Mouse (Mus musculus) olfactory bulb, adult 2 months (tissue): ENCODE results near the gene Stn1. TPM values are rescaled to one million over a fixed set of nuclear protein-coding genes. Genes with fewer than 3 reads are reported as not detected.
A peak's percentile ranks its signal among the peaks of the same experiment; 100 is the strongest.

Source experiments
- H3K27ac ChIP-seq: fragments of 200-500 bp; 2 replicates; pipeline ENCODE4 v1.5.1; 2012; ENCODE audit warnings: low read depth, low read length; ENCODE audit not compliant: insufficient read depth
- H3K4me1 ChIP-seq: fragments of 200-500 bp; 2 replicates; pipeline ENCODE4 v1.6.1; 2012; ENCODE audit warnings: low read length; ENCODE audit not compliant: control insufficient read depth, insufficient read depth
- H3K4me3 ChIP-seq: fragments of 200-500 bp; 2 replicates; pipeline ENCODE4 v1.5.1; 2012; ENCODE audit warnings: mild to moderate bottlenecking, low read depth, low read length, moderate library complexity; ENCODE audit not compliant: insufficient read depth
- CTCF ChIP-seq: fragments of 200-500 bp; IDR thresholded peaks from 2 replicates; pipeline ENCODE4 v1.5.1; 2012; ENCODE audit warnings: low read depth, mild to moderate bottlenecking, low read length, moderate library complexity; ENCODE audit not compliant: insufficient read depth
- POLR2A ChIP-seq: fragments of 200-500 bp; IDR thresholded peaks from 2 replicates; pipeline ENCODE4 v1.6.1; 2012; ENCODE audit warnings: mild to moderate bottlenecking, low read depth, low read length, moderate library complexity; ENCODE audit not compliant: insufficient read depth
- WGBS: fragments of 180-500 bp; shearing (Covaris S2); methylation state at CpG from one replicate; pipeline ENCODE4 v1.1.7; 2018; 5-methylcytosine and 5-hydroxymethylcytosine counted together
- polyA plus RNA-seq: library from polyadenylated mRNA; stranded (reverse); fragments of >200 nt; gene quantifications from 2 replicates; pipeline ENCODE4 v1.2.4, GENCODE M21; 2012; ENCODE audit warnings: low replicate concordance; ENCODE audit not compliant: missing spikeins, insufficient read depth, insufficient read length

Stn1 gene
- polyA plus RNA-seq, 1 experiment: not detected

- H3K4me3 ChIP-seq: no peak overlapping the region
- WGBS: 90% methylated on average over 5 of the region's 5 CpGs
- no peak for TF ChIP-seq CTCF
- no peak for TF ChIP-seq POLR2A
- H3K27ac ChIP-seq: no peak overlapping the region
- peaks cover 7% of the 10 kb centered on the region for H3K4me1 ChIP-seq
Observed at GRCm38 (mm10) chr19:47531309-47531708, 6.0 kb downstream of the Stn1 start.

DNA sequence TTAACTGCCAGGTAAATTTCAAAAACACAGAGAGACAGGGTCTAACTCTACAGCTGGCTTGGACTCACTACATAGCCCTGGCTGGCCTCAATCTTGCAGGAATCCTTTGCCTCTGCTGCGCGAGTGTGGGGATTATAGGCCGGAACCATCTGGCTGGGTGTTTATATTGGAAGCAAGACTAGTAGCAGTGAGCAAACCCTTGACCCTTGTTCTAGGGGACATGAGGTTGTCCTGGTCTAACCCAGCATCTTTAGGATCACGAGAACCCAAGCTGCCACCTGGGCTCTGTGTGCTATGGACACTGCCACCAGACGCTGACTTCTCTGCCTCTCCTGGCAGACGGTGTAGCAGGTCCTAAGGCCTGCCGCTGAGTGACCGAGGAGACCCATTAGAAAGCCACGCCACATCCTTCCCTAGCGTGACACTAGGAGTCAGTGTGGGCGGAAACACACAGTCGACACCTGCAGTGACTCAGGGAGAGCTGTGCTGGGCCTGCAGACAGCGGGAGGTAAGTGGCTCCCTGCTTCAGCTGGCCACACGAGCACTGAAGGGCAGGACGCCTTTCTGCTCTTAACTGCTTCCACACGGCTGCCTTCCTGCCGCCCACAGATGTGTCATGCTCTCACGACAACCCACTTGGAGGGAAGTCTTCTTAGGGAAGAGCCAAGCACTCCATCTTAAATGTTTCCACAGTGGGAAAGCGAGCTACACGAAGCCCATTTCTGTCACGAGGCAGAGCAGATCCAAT lies 10.9 kb downstream of the Stn1 start:
- WGBS: 44% methylated on average over 21 of the region's 21 CpGs
- Histone ChIP-seq H3K27ac (peak overlapping the region; percentile 61), H3K4me1 (peaks cover 9% of the 10 kb centered on the region), H3K4me3 (no peak overlapping the region)
- TF ChIP-seq POLR2A: no peak
- no peak for TF ChIP-seq CTCF

GRCm38 (mm10) chr19:47524905-47525304 lies 12.4 kb downstream of the Stn1 start:
- Histone ChIP-seq H3K4me3 (no peak overlapping the region), H3K27ac (no peak overlapping the region), H3K4me1 (peaks cover 9% of the 10 kb centered on the region)
- WGBS: 96% methylated on average over 8 of the region's 8 CpGs
- TF ChIP-seq POLR2A: no peak
- no peak for TF ChIP-seq CTCF

GRCm38 (mm10) chr19:47521403-47521802 lies 15.9 kb downstream of the Stn1 start:
- 70% methylated on average over 5 of the region's 5 CpGs for whole genome bisulfite sequencing
- TF ChIP-seq CTCF (no peak), POLR2A (no peak)
- H3K4me1 ChIP-seq: peaks cover 7% of the 10 kb centered on the region
- H3K4me3 ChIP-seq: no peak overlapping the region
- no peak overlapping the region for H3K27ac ChIP-seq

- Histone ChIP-seq H3K4me3 (no peak overlapping the region), H3K4me1 (peaks cover 4% of the 10 kb centered on the region; the same call in 1 of the 2 replicates), H3K27ac (no peak overlapping the region)
- TF ChIP-seq CTCF (no peak), POLR2A (no peak)
- 93% methylated on average over 8 of the region's 8 CpGs for WGBS
Observed at GRCm38 (mm10) chr19:47519163-47519893, 18.0 kb downstream of the Stn1 start.

GRCm38 (mm10) chr19:47518475-47519162 lies 18.7 kb downstream of the Stn1 start:
- TF ChIP-seq POLR2A (no peak), CTCF (no peak)
- Histone ChIP-seq H3K4me1 (peaks cover 4% of the 10 kb centered on the region; the same call in 1 of the 2 replicates), H3K27ac (no peak overlapping the region), H3K4me3 (no peak overlapping the region)
- WGBS: 91% methylated on average over 24 of the region's 24 CpGs

DNA sequence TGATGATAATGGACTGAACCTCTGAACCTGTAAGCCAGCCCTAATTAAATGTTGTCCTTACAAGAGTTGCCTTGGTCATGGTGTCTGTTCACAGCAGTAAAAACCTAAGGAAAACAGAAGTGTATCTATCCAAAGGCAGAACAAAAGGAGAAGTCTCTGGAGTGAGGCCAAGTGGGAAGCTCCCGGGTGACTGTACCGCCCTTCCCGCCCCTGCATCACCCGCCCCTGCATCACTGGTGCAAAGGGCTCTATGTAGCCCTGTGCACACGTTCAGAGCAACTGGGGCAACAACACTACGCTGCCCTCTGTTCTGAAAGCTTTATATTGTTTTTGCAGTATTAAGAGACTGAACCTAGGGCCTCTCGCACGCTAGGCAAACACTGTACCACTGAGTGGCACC lies 19.7 kb downstream of the Stn1 start:
- TF ChIP-seq POLR2A: no peak
- TF ChIP-seq CTCF: no peak
- WGBS: 30% methylated on average over 8 of the region's 8 CpGs
- H3K27ac ChIP-seq: no peak overlapping the region
- no peak overlapping the region for H3K4me3 ChIP-seq
- H3K4me1 ChIP-seq: peaks cover 4% of the 10 kb centered on the region; the same call in 1 of the 2 replicates

- Histone ChIP-seq H3K4me1 (peaks cover 4% of the 10 kb centered on the region; the same call in 1 of the 2 replicates), H3K27ac (no peak overlapping the region), H3K4me3 (no peak overlapping the region)
- TF ChIP-seq POLR2A (no peak), CTCF (no peak)
- 59% methylated on average over 12 of the region's 12 CpGs for WGBS
Observed at GRCm38 (mm10) chr19:47516879-47517278, 20.4 kb downstream of the Stn1 start.
